Mouse (Mus musculus): Measurements from ENCODE around the gene Fbf1. TPM values are rescaled to one million over a fixed set of nuclear protein-coding genes. Genes with fewer than 3 reads are reported as not detected.
A peak's percentile ranks its signal among the peaks of the same experiment; 100 is the strongest.

Fbf1 gene
- polyA plus RNA-seq, 1 experiment from 2014 or later, result 61.2 TPM

DNA sequence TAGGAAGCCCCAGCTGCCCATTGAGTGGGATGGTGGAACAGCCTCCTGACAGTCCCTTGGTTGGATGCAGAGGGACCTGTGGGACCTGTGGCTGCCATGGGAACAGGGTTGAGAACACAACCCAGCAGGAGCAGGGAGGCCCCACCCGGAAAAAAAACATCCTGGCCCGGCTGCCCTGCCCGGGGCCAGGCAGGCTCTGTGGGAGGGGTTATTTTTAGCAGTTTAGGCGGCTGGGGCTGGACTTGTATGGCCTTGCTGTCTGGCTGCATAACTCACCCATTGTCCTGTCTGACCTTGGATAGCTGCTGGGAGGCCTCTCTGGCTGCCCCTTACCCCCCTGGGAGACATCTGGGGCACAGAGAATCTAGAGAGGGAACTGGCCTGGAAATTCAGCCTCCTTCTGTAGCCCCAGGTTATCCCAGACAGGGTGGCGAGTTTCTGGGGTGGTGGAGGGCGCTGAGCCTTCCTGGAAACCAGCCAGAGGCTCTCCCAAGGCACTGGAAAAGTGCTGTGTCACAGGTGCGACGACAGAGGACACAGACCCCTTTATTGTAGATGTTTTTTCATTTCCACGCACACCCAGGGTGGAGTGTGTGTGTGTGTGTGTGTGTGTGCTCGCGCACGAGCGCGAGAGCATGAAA, 63.8 kb downstream of the Fbf1 start:
- no peak overlapping the region for H3K4me2 ChIP-seq (replicated peaks)
- WGBS, result 31% methylated on average over 14 of the region's 14 CpGs
- ATAC-seq (ENCODE audit: insufficient number of reproducible peaks, insufficient read depth, low FRiP score, low TSS enrichment), result peak; percentile 32; the same call in 1 of the 2 replicates
- no peak overlapping the region for H3K4me3 ChIP-seq
- H3K9ac ChIP-seq, result peak overlapping the region; percentile 19; the same call in 1 of the 2 replicates
- peaks cover 39% of the 10 kb centered on the region for H3K27me3 ChIP-seq
- H3K27ac ChIP-seq, result peak overlapping the region; percentile 67
- H3K4me1 ChIP-seq, result peaks cover 64% of the 10 kb centered on the region
- H3K9me3 ChIP-seq, result no peaks in the 10 kb centered on the region
- H3K36me3 ChIP-seq, result no peaks in the 10 kb centered on the region

DNA sequence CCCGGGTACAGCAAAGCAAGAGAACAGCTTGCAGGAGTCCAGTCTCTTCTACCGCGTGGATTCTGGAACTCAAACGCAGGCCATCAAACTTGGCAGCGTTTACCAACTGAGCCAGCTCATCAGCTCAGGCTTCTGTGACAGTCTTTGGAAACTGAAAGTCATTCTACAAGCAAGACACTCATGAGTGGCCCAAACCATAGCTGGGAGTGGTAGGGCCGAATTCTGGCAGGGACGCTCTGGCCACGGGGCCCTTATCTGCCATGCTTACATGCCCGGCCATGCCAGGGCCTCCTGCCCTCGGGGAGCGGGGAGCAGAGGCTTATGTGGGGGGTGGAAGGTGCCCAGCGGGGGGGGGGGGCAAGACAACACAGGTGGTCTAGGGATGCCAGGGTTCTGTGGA, 64.4 kb downstream of the Fbf1 start:
- no peak overlapping the region for H3K9ac ChIP-seq
- no peak overlapping the region for H3K4me3 ChIP-seq
- peaks cover 62% of the 10 kb centered on the region for H3K4me1 ChIP-seq
- H3K27me3 ChIP-seq, result peaks cover 33% of the 10 kb centered on the region
- H3K27ac ChIP-seq, result 0 out of 2 replicates have a peak overlapping the region, but pooled peaks have one; percentile 67
- H3K9me3 ChIP-seq, result no peaks in the 10 kb centered on the region
- H3K36me3 ChIP-seq, result no peaks in the 10 kb centered on the region
- WGBS, result 75% methylated on average over 12 of the region's 12 CpGs
- no peak overlapping the region for H3K4me2 ChIP-seq (replicated peaks)
- no peak for ATAC-seq (ENCODE audit: insufficient number of reproducible peaks, insufficient read depth, low FRiP score, low TSS enrichment)

DNA sequence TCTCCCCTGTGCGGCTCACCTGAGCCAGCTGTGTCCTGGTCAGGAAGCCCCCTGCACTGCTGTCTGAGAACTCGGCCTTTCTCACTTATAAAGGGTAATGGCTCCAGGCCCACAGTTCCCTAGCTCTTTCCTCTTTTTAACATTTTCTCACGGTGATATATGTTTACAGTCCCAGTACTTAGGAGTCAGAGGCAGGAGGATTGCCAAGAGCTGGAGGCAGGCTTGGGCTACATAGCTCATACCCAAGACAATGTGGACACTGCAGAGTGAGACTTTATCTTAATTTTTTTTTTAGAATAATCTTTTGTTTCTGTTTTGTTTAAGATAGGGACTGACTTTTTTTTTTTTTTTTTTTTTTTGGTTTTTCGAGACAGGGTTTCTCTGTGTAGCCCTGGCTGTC, 65.5 kb downstream of the Fbf1 start:
- peaks cover 53% of the 10 kb centered on the region for H3K4me1 ChIP-seq
- H3K36me3 ChIP-seq, result no peaks in the 10 kb centered on the region
- ATAC-seq (ENCODE audit: insufficient number of reproducible peaks, insufficient read depth, low FRiP score, low TSS enrichment), result no peak
- H3K9ac ChIP-seq, result no peak overlapping the region
- H3K9me3 ChIP-seq, result no peaks in the 10 kb centered on the region
- H3K27ac ChIP-seq, result peak overlapping the region; percentile 77
- H3K27me3 ChIP-seq, result peaks cover 22% of the 10 kb centered on the region
- WGBS, result 57% methylated on average over 3 of the region's 4 CpGs
- no peak overlapping the region; the same call in 1 of the 2 replicates for H3K4me2 ChIP-seq (replicated peaks)
- no peak overlapping the region for H3K4me3 ChIP-seq

DNA sequence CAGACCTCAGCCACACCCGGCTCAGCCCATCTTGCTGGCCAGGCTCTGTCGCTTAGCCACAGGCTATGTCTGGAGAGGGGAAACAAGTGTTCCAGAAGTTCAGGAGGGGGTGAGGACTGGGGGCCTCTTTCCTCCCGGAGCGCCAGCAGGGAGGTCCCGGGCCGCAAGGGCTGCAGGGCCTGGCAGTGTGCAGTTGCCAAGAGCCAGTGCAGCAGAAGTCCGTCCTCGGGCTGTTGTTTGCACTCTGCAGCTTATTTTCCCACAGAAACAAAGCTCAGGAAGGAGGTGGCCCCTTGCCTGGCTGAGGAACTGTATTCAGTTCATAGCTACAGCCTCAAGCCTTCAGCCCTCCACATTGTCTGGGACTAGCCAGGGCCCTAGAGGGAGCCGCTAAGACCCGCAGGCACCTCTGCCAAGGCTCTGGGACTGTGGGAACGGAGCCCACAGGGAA, 66.0 kb downstream of the Fbf1 start:
- H3K27me3 ChIP-seq, result peaks cover 17% of the 10 kb centered on the region
- no peak overlapping the region for H3K4me3 ChIP-seq
- peak overlapping the region; percentile 77 for H3K27ac ChIP-seq
- H3K36me3 ChIP-seq, result no peaks in the 10 kb centered on the region
- H3K9ac ChIP-seq, result 0 out of 2 replicates have a peak overlapping the region, but pooled peaks have one; percentile 21
- peak overlapping the region; percentile 13; the same call in 1 of the 2 replicates for H3K4me2 ChIP-seq (replicated peaks)
- peaks cover 50% of the 10 kb centered on the region for H3K4me1 ChIP-seq
- peak; percentile 22; the same call in 1 of the 2 replicates for ATAC-seq (ENCODE audit: insufficient number of reproducible peaks, insufficient read depth, low FRiP score, low TSS enrichment)
- no peaks in the 10 kb centered on the region for H3K9me3 ChIP-seq
- WGBS, result 19% methylated on average over 11 of the region's 11 CpGs

DNA sequence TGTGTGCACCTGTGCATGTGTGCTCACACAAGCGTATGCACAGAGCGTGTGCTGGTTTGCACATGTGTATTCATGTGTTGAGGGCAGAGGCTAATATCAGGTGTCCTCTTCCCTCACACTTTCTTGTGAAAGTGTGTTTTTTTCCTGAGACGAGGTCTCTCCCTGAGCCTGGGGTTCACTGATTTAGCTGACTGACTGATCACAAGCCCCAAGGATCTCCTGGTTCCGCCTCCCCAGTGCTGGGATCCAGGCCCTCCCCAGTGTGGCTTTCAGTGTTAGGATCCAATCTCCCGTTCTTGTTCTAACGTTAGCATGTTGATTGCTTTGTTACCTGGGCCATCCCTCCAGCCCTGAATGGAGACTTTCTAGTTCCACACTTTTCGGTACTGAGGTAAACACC, 67.1 kb downstream of the Fbf1 start:
- H3K9ac ChIP-seq, result no peak overlapping the region
- peaks cover 3% of the 10 kb centered on the region; the same call in 1 of the 2 replicates for H3K9me3 ChIP-seq
- H3K27ac ChIP-seq, result no peak overlapping the region
- H3K4me3 ChIP-seq, result no peak overlapping the region
- no peak overlapping the region for H3K4me2 ChIP-seq (replicated peaks)
- no peaks in the 10 kb centered on the region for H3K36me3 ChIP-seq
- ATAC-seq (ENCODE audit: insufficient number of reproducible peaks, insufficient read depth, low FRiP score, low TSS enrichment), result no peak
- 81% methylated on average over 7 of the region's 7 CpGs for whole genome bisulfite sequencing
- H3K4me1 ChIP-seq, result peaks cover 39% of the 10 kb centered on the region
- peaks cover 6% of the 10 kb centered on the region; the same call in 1 of the 2 replicates for H3K27me3 ChIP-seq

DNA sequence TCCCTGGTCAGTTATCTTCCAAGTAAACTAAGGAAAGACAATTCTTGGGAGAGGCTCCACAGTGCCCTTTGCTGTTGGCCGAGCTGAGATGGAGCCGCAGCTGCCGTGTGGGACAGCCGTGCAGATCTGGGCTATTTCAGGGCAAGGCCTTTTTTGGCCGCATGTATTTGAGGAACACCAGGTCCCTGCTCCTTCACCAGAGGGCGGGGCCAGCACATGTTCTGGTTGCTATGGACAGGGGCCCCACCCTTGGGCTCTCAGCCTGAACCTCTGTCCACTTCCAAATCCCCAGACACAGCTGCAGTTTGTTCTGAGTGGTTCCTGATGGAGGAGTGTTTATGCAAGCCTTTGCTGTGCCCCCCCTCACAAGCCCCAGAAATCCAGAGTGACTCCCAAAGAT, 67.6 kb downstream of the Fbf1 start:
- Histone ChIP-seq H3K9ac (no peak overlapping the region), H3K27ac (no peak overlapping the region), H3K4me3 (no peak overlapping the region), H3K4me1 (peaks cover 37% of the 10 kb centered on the region), H3K4me2 (replicated peaks) (no peak overlapping the region), H3K27me3 (0 out of 2 replicates have a peak, but pooled peaks cover 2% of the 10 kb centered on the region), H3K9me3 (peaks cover 3% of the 10 kb centered on the region; the same call in 1 of the 2 replicates), H3K36me3 (no peaks in the 10 kb centered on the region)
- 77% methylated on average over 6 of the region's 6 CpGs for WGBS
- ATAC-seq (ENCODE audit: insufficient number of reproducible peaks, insufficient read depth, low FRiP score, low TSS enrichment), result no peak

DNA sequence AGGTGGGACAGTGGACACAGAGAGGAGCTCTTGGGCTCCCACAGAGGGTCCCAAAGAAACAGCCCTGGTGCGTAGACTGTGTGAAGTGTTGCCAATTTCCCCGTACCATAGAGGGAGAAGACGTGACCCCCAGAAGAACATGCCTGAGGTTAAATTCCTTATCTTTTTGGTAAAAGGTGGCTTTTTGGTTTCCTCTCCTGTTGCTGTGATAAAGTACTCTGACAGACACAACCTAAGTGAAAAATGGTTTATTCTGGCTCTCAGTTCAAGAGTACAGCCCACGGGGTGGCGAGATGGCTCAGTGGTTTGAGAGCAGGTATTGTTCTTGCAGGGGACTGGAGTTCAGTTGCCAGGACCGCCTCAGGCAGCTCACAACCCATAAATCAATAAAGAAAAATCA, 68.5 kb downstream of the Fbf1 start:
- Histone ChIP-seq H3K4me3 (no peak overlapping the region), H3K27ac (no peak overlapping the region), H3K9me3 (peaks cover 3% of the 10 kb centered on the region; the same call in 1 of the 2 replicates), H3K9ac (no peak overlapping the region), H3K27me3 (no peaks in the 10 kb centered on the region), H3K4me2 (replicated peaks) (no peak overlapping the region), H3K36me3 (no peaks in the 10 kb centered on the region), H3K4me1 (peaks cover 36% of the 10 kb centered on the region)
- no peak for ATAC-seq (ENCODE audit: insufficient number of reproducible peaks, insufficient read depth, low FRiP score, low TSS enrichment)
- 86% methylated on average over 6 of the region's 6 CpGs for WGBS

DNA sequence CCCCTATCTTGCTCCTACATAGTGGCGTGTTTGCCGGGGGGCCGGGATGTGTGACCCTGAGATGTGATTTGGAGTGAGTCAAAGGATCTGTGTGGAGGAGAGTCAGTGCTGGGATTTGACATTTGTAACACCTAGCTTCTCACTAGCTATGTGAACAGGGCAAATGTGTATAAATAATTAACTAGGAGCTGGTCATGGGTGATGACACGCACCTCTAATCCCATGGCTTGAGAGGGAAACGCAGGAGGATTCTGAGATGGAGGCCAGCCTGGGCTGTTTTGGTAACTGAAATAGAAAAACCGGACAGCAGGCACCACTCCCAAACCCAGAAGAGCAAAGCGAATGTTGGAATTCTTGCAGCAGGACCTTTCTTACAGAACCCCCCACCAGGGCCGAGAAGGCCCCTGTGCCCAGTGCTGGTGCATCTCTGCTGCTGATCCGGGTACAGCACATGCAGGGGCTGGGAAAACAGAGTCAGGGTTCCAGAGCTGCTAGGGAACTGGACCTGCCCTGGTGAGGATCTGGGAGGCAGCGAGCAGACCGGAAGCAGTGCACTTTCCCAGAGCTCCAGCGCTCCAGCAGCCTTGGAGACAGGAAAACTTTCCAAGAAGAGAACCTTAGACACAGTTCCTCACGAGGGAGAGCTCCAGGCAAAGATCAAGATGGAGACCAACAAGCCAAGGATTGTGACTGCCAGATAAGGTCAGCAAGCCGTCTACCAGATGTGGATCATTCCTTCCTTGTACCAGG, 69.1 kb downstream of the Fbf1 start:
- Histone ChIP-seq H3K9me3 (peaks cover 3% of the 10 kb centered on the region; the same call in 1 of the 2 replicates), H3K4me2 (replicated peaks) (no peak overlapping the region), H3K4me3 (no peak overlapping the region), H3K9ac (no peak overlapping the region), H3K27ac (no peak overlapping the region), H3K36me3 (no peaks in the 10 kb centered on the region), H3K4me1 (peaks cover 30% of the 10 kb centered on the region), H3K27me3 (no peaks in the 10 kb centered on the region)
- 70% methylated on average over 14 of the region's 14 CpGs for WGBS
- ATAC-seq (ENCODE audit: insufficient number of reproducible peaks, insufficient read depth, low FRiP score, low TSS enrichment), result no peak

DNA sequence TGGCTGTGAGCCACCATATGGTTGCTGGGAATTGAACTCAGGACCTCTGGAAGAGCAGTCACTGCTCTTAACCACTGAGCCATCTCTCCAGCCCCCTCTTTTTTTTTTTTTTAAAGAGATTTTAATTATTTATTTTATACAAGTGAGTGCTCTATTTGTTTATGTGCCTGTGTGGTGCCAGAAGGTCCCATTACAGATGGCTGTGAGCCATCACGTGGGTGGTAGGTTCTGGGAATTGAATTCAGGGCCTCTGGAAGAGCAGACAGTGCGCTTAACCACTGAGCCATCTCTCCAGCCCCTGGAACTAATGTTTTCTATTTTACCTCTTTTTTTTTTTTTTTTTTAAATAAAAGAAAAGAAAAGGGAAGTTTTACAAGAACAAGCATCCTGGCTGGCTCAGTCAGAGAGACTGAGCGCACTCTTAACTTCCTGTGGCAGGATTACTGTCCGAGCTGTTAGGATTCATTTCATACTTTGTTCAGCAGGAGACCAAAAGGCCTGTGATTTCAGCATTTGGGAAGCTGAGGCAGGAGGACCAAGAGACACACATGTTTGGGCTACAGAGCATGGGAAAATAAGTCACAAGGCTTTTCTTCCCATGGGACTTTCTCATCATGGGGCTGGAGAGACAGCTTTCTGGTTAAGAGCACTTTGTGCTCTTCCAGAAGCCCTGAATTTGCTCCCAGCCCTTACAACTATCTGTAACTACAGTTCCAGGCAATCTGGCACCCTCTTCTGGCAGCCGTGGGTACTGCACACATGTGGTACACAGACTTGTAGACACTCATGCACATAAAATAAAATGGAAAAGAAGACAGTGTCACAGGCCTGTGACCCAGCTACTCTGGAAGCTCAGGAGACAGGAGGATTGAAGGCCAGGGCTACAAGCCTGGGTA, 71.5 kb downstream of the Fbf1 start:
- H3K9ac ChIP-seq, result no peak overlapping the region
- 93% methylated on average over 5 of the region's 5 CpGs for WGBS
- peaks cover 14% of the 10 kb centered on the region for H3K4me1 ChIP-seq
- H3K27me3 ChIP-seq, result no peaks in the 10 kb centered on the region
- H3K36me3 ChIP-seq, result no peaks in the 10 kb centered on the region
- no peak overlapping the region for H3K27ac ChIP-seq
- ATAC-seq (ENCODE audit: insufficient number of reproducible peaks, insufficient read depth, low FRiP score, low TSS enrichment), result no peak
- no peak overlapping the region for H3K4me2 ChIP-seq (replicated peaks)
- H3K4me3 ChIP-seq, result no peak overlapping the region
- H3K9me3 ChIP-seq, result peaks cover 3% of the 10 kb centered on the region; the same call in 1 of the 2 replicates

DNA sequence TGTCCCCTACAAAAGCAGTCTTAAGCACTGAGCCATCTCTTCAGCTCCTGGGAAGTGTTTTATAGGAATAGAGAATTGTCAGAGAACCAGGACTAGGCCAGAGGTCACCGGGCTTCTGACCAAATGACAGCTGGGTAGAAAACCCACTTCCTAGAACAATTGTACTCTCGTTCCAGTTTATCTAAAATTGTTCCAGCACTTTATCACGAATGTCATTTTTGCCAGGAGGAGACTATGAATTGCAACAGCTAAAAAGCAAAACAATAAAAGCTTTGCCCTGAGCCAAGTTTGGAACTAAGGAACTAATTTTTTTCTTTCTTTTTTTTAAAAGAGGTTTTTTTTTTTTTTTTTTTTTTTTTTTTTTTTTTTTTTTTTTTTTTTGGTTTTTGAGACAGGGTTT, 72.4 kb downstream of the Fbf1 start:
- H3K4me3 ChIP-seq, result no peak overlapping the region
- no peaks in the 10 kb centered on the region for H3K27me3 ChIP-seq
- no peak overlapping the region for H3K4me2 ChIP-seq (replicated peaks)
- 69% methylated on average over 3 of the region's 3 CpGs for WGBS
- H3K4me1 ChIP-seq, result peaks cover 10% of the 10 kb centered on the region; the same call in 1 of the 2 replicates
- no peak for ATAC-seq (ENCODE audit: insufficient number of reproducible peaks, insufficient read depth, low FRiP score, low TSS enrichment)
- H3K9ac ChIP-seq, result no peak overlapping the region
- H3K27ac ChIP-seq, result no peak overlapping the region
- H3K9me3 ChIP-seq, result peaks cover 3% of the 10 kb centered on the region; the same call in 1 of the 2 replicates
- no peaks in the 10 kb centered on the region for H3K36me3 ChIP-seq
